Mouse (Mus musculus) intestine, embryonic 14.5 days (tissue): ENCODE measurements around the gene Timp3. TPM values are rescaled to one million over a fixed set of nuclear protein-coding genes. Genes with fewer than 3 reads are reported as not detected.

ENCODE experiments used
- ATAC-seq: fragments of 200-750 bp; cut with Nextera tagmentation; replicated peaks from 2 replicates; pipeline ENCODE4 v1.8.0; 2017; ENCODE audit warnings: low read depth, moderate number of reproducible peaks, moderate TSS enrichment, moderate library complexity; ENCODE audit not compliant: low FRiP score, low TSS enrichment
- DNase-seq: peaks from one replicate; pipeline ENCODE4 v3.0.0-alpha.2; 2018; ENCODE audit warnings: low spot score
- H3K27ac ChIP-seq: fragments of 300-500 bp; sonication (generic); 2 replicates; pipeline ENCODE4 v1.5.1; 2014; ENCODE audit warnings: low read depth, mild to moderate bottlenecking, control low read depth
- H3K27me3 ChIP-seq: fragments of 300-500 bp; sonication (generic); replicated peaks from 2 replicates; pipeline ENCODE4 v1.6.1; 2014; ENCODE audit warnings: low read length, control low read depth; ENCODE audit not compliant: control insufficient read depth, insufficient read depth
- H3K36me3 ChIP-seq: fragments of 300-500 bp; sonication (generic); 2 replicates; pipeline ENCODE4 v1.6.1; 2014; ENCODE audit warnings: low read length, control low read depth; ENCODE audit not compliant: control insufficient read depth, insufficient read depth
- H3K4me1 ChIP-seq: fragments of 300-500 bp; sonication (generic); replicated peaks from 2 replicates; pipeline ENCODE4 v1.6.1; 2014; ENCODE audit warnings: low read length, control low read depth, mixed read lengths; ENCODE audit not compliant: control insufficient read depth, insufficient read depth
- H3K4me2 ChIP-seq: fragments of 300-500 bp; sonication (generic); 2 replicates; pipeline ENCODE4 v1.6.1; 2014; ENCODE audit warnings: low read length
- H3K4me3 ChIP-seq: fragments of 300-500 bp; sonication (generic); 2 replicates; pipeline ENCODE4 v1.5.1; 2014; ENCODE audit warnings: low read depth, low read length, control low read depth, mixed read lengths
- H3K9ac ChIP-seq: fragments of 300-500 bp; sonication (generic); 2 replicates; pipeline ENCODE4 v1.6.1; 2014; ENCODE audit warnings: mild to moderate bottlenecking, low read length
- H3K9me3 ChIP-seq: fragments of 300-500 bp; sonication (generic); 2 replicates; pipeline ENCODE4 v1.6.1; 2016; ENCODE audit warnings: low read length, control low read depth; ENCODE audit not compliant: control insufficient read depth
- WGBS: fragments of 180-500 bp; shearing (Covaris S2); extraction: QIAGEN DNeasy Blood & Tissue Kit; methylation state at CpG from one replicate; pipeline ENCODE4 v1.1.7; 2014; 5-methylcytosine and 5-hydroxymethylcytosine counted together
- polyA plus RNA-seq: library from polyadenylated mRNA; unstranded; fragments of >200 nt; fragmentation: Nextera tagmentation; extraction: Ambion mirVana; gene quantifications from 2 replicates; pipeline ENCODE4 v1.2.1, GENCODE M21; 2014

Gene Timp3
- polyA plus RNA-seq, 1 experiment from 2014 or later: 58.4 TPM

- Histone ChIP-seq H3K36me3 (peaks cover 4% of the 10 kb centered on the region; the same call in 1 of the 2 replicates), H3K27ac (no peak overlapping the region), H3K27me3 (no peaks in the 10 kb centered on the region), H3K4me2 (no peak overlapping the region), H3K4me3 (no peak overlapping the region), H3K9ac (no peak overlapping the region), H3K9me3 (no peaks in the 10 kb centered on the region), H3K4me1 (no peaks in the 10 kb centered on the region)
- WGBS: 32% methylated on average over 6 of the region's 6 CpGs
- no peak for ATAC-seq
- no peak for DNase-seq
Observed at GRCm38 (mm10) chr10:86325272-86325671, 25.1 kb downstream of the Timp3 start.

- H3K9me3 ChIP-seq: no peaks in the 10 kb centered on the region
- no peak overlapping the region for H3K27ac ChIP-seq
- DNase-seq (no peak), ATAC-seq (no peak)
- H3K4me2 ChIP-seq: no peak overlapping the region
- peaks cover 24% of the 10 kb centered on the region for H3K4me1 ChIP-seq
- H3K4me3 ChIP-seq: no peak overlapping the region
- peaks cover 4% of the 10 kb centered on the region; the same call in 1 of the 2 replicates for H3K36me3 ChIP-seq
- WGBS: 89% methylated on average over 4 of the region's 4 CpGs
- H3K27me3 ChIP-seq: no peaks in the 10 kb centered on the region
- H3K9ac ChIP-seq: no peak overlapping the region
Observed at GRCm38 (mm10) chr10:86328143-86328542, 28.0 kb downstream of the Timp3 start.

GRCm38 (mm10) chr10:86328691-86329090 lies 28.5 kb downstream of the Timp3 start:
- Histone ChIP-seq H3K9me3 (no peaks in the 10 kb centered on the region), H3K4me1 (peaks cover 26% of the 10 kb centered on the region), H3K36me3 (peaks cover 4% of the 10 kb centered on the region; the same call in 1 of the 2 replicates), H3K4me3 (no peak overlapping the region), H3K4me2 (no peak overlapping the region), H3K27ac (no peak overlapping the region), H3K9ac (no peak overlapping the region), H3K27me3 (no peaks in the 10 kb centered on the region)
- DNase-seq: no peak
- ATAC-seq: no peak
- WGBS: 69% methylated on average over 2 of the region's 2 CpGs

GRCm38 (mm10) chr10:86329241-86329882 lies 29.2 kb downstream of the Timp3 start:
- Histone ChIP-seq H3K27me3 (no peaks in the 10 kb centered on the region), H3K27ac (no peak overlapping the region), H3K4me1 (peaks cover 29% of the 10 kb centered on the region), H3K9ac (no peak overlapping the region), H3K4me3 (no peak overlapping the region), H3K4me2 (no peak overlapping the region), H3K9me3 (no peaks in the 10 kb centered on the region), H3K36me3 (peaks cover 4% of the 10 kb centered on the region; the same call in 1 of the 2 replicates)
- DNase-seq (no peak), ATAC-seq (no peak)
- WGBS: 89% methylated on average over 8 of the region's 8 CpGs

- peak overlapping the region; percentile 39 for H3K27ac ChIP-seq
- H3K4me2 ChIP-seq: no peak overlapping the region
- ATAC-seq: no peak
Observed at GRCm38 (mm10) chr10:86330993-86331680, 31.0 kb downstream of the Timp3 start.

GRCm38 (mm10) chr10:86331681-86332281 lies 31.6 kb downstream of the Timp3 start:
- DNase-seq (no peak), ATAC-seq (no peak)

More at GRCm38 (mm10) chr10:86330993-86331680, 31.0 kb downstream of the Timp3 start:
- Histone ChIP-seq H3K4me1 (peaks cover 33% of the 10 kb centered on the region), H3K27me3 (no peaks in the 10 kb centered on the region), H3K4me3 (no peak overlapping the region), H3K36me3 (peaks cover 4% of the 10 kb centered on the region; the same call in 1 of the 2 replicates), H3K9ac (no peak overlapping the region), H3K9me3 (no peaks in the 10 kb centered on the region)
- whole genome bisulfite sequencing: 57% methylated on average over 5 of the region's 5 CpGs
- DNase-seq: no peak

GRCm38 (mm10) chr10:86332942-86333341 lies 32.8 kb downstream of the Timp3 start:
- H3K27me3 ChIP-seq: no peaks in the 10 kb centered on the region
- no peak overlapping the region for H3K9ac ChIP-seq
- H3K27ac ChIP-seq: no peak overlapping the region
- H3K4me1 ChIP-seq: peaks cover 33% of the 10 kb centered on the region
- H3K4me2 ChIP-seq: no peak overlapping the region
- DNase-seq (no peak), ATAC-seq (no peak)
- no peaks in the 10 kb centered on the region for H3K9me3 ChIP-seq
- H3K4me3 ChIP-seq: no peak overlapping the region
- 70% methylated on average over 3 of the region's 3 CpGs for WGBS
- H3K36me3 ChIP-seq: no peaks in the 10 kb centered on the region

More at GRCm38 (mm10) chr10:86331681-86332281, 31.6 kb downstream of the Timp3 start:
- Histone ChIP-seq H3K27ac (peak overlapping the region; percentile 39), H3K27me3 (no peaks in the 10 kb centered on the region), H3K4me2 (no peak overlapping the region), H3K9ac (no peak overlapping the region), H3K9me3 (no peaks in the 10 kb centered on the region), H3K36me3 (peaks cover 3% of the 10 kb centered on the region; the same call in 1 of the 2 replicates), H3K4me1 (peaks cover 33% of the 10 kb centered on the region), H3K4me3 (no peak overlapping the region)
- WGBS: 18% methylated on average over 7 of the region's 7 CpGs

- ATAC-seq (no peak), DNase-seq (no peak)
- Histone ChIP-seq H3K9me3 (no peaks in the 10 kb centered on the region), H3K4me1 (peaks cover 37% of the 10 kb centered on the region), H3K27ac (no peak overlapping the region), H3K27me3 (no peaks in the 10 kb centered on the region), H3K36me3 (no peaks in the 10 kb centered on the region), H3K4me3 (no peak overlapping the region), H3K9ac (no peak overlapping the region), H3K4me2 (no peak overlapping the region)
- WGBS: 37% methylated on average over 8 of the region's 8 CpGs
Observed at GRCm38 (mm10) chr10:86334581-86334980, 34.4 kb downstream of the Timp3 start.
